Mouse (Mus musculus) adrenal gland (tissue): Measurements from ENCODE around the gene Cdh1.

Source experiments
- intact Hi-C: fragments of 180-260 bp; cut with DNase I; formaldehyde crosslinking; loops from one replicate; pipeline ENCODE4 v1.15.1; 2025

The Cdh1 gene

DNA sequence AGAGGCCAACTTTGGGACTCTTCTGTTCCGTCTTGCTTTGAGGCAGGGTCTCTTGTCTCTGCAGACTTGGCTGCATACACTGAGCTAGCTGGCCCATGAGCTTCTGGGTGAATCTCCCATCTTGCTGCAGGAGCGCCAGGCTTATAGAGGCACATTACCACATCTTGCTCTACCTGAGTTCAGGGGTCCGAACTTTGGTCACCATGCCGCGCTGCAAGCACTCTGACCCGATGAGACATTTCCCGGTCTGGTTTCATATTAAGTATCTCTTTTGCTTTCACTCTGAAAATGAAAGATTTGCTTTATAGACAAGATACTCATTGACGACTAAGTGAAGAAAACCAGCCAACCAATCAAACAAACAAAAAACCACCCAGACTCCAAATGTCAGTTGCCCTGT lies 45.3 kb downstream of the Cdh1 start:
- intact Hi-C loops: loop anchor here (5.0 to 10.0 kb wide), 2 partner anchors 216 to 234 kb away; partner anchors contain the start of gene Zfp90

DNA sequence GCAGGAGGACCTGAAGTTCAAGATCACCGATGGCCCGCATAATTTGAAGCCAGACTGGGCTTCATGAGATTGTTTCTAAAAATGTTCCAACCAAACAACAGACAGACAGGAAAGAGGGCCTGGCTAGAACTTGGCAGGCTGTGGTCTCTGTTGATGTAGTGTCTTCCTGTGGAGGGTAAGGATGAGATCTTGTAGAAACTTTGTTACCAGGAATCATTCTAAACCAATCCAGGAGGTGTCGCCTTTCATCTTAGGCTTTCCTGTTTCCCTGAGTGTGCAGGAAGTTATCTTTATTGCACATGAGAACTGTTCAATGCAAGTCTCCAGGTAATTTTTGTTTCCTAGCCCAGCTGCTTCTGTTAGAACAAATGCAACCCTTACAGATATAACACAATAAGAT lies 48.8 kb downstream of the Cdh1 start:
- intact Hi-C loops: no loop called here

DNA sequence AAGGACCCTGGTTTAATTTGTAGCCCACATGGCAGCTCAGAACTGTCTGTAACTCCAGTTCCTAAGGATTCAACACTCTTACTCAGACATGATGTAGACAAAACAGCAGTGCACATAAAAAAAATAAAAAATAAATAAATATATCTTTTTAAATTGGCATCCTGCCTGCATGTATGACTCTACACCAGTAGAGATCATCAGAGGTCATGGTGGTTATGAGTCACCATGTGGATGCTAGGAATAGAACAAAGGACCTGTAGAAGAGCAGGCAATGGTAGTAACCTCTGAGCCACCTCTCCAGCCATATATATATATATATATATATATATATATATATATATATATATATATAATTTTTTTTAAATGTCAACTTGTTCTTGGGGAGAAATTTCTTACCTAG lies 52.9 kb downstream of the Cdh1 start:
- intact Hi-C loops: no loop called here

DNA sequence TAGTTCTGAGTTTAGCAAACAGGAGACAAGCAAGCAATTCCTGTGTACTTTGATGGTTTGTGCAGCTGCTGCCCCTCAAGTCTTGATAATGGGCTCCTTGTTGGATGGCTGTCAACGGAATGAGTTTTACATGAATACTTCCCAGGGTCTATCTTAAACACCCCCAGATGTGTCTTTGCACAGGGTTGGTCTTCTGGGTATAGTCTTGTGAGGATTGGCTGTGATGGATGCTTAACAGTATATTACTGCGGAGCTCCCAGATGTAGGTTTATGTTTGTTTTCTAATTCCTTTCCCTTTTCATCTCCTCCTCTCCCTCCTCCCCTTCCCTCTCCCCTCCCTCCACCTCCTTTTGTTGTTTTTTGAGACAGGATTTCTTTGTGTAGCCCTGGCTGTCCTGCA lies 69.6 kb downstream of the Cdh1 start:
- intact Hi-C loops: no loop called here

- intact Hi-C loops: no loop called here
Observed at GRCm38 (mm10) chr8:106674318-106674717, 71.2 kb downstream of the Cdh1 start.

DNA sequence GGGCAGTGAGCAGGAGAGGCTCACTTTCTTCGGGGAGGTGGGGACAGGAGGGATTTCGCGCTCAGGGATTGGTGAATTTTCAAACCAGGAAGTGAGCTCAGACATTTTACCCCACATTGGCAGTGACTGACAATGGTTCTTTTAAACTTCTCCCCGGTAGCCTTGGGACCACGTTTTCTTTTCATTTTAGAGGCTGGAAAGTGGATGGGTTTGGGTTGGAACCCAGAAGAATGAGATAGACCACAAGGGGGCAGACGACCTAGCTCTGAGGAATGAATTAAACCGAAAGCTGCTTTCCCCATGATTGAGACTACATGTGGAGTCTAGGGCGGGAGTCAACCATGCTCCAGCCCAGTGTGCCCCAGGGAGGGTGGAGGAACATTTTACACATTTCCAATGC lies 71.7 kb downstream of the Cdh1 start:
- intact Hi-C loops: no loop called here

DNA sequence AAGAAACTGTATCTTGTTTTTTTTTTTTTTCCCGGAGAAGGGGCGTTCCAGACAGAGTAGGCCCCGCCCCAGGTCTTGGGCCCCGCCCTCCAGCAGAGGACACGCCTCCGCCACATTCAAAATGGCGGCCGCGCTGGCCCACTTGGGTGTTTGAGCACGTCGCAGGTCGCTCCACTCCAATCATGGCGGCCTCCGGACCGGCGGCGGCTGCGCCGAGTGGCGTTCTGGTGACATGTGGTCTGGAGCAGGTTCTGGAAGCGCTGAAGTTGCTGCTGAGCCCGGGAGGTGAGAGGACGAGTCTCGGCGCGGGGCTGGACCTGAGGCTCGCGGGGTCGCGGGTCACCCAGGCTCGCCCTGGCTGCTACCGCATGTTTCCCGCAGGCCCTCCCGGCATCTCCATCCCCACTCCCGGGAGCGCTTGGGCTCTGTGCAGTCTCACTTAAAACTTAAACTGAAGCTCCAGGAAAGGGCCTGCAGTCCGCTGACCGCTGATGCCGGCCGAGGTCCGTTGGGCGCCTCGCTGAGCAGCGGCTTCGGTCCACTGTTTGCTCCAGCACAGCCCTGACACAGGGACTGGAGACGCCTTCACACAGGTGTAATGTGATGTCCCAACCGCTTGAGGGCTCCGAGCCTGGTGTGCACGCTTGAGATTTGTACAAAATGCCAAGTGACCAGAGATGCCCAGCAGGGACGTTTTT lies 80.0 kb downstream of the Cdh1 start, which contains the start of gene Tango6:
TSS of gene Tango6 (plus strand) at position 98 of the 698 bp plus-strand sequence.
- intact Hi-C loops: no loop called here

GRCm38 (mm10) chr8:106684387-106684786 lies 81.2 kb downstream of the Cdh1 start:
- intact Hi-C loops: no loop called here

DNA sequence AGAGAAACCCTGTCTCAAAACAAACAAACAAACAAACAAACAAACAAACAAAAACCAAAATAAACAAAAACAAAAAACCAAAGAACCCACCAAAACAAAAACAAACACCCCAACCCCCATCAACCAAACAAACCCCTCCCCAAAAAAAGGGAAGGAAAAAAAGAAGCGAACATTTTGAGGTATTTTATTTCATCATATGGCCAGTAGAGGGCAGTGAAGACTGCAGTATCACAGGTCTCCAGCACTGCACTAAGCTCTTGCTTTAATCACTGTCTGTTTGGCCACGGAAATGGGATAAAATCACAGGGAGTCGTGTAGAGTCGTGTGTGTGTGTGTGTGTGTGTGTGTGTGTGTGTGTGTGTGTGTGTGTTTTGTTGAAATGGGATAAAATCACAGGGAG lies 84.3 kb downstream of the Cdh1 start:
- intact Hi-C loops: no loop called here

DNA sequence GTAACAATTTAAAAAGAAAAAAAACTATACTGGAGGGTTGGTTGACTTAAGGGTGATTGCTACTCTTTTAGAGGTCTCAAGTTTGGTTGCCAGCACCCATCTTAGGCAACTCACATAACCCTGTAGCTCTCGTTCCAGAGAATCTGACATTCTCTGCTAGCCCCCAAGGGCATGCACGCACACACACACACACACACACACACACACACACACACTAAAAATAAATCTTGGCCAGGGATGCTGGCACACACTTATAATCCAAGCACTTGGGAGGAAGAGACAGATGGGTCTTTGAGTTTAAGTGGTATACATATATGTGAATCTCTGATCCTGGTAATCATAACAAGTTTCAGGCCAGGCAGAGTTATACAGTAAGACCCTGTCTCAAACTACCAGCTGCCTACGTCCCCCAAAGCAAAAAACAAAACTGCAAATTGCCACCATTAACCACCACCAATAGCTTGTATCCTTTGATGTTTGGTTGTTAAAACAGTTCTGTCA lies 94.6 kb downstream of the Cdh1 start:
- intact Hi-C loops: loop anchor here (5.0 kb wide), 1 partner anchor 305 kb away; no protein-coding TSS in a partner anchor

- intact Hi-C loops: loop anchor here (5.0 kb wide), 1 partner anchor 303 kb away; no protein-coding TSS in a partner anchor
Observed at GRCm38 (mm10) chr8:106699588-106699987, 96.4 kb downstream of the Cdh1 start.

DNA sequence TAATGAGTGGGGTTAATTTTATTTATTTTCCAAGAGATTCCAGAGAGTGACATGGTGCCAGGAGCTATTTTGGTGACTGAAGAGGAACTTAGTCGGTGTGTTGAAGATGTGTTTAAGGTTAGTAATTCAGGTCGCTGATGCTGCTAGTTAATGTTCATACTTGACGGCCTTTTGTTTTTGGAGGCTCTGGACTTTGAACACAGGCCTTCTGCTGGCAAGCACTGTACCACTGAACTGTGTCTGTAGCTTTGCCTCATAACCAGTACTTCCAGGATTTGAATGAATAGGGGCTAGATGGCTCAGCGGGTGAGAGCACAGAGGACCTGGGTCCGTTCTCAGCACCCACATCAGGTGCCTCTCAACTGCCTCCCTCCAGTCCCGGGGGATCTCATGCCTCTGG lies 97.0 kb downstream of the Cdh1 start:
- intact Hi-C loops: no loop called here

DNA sequence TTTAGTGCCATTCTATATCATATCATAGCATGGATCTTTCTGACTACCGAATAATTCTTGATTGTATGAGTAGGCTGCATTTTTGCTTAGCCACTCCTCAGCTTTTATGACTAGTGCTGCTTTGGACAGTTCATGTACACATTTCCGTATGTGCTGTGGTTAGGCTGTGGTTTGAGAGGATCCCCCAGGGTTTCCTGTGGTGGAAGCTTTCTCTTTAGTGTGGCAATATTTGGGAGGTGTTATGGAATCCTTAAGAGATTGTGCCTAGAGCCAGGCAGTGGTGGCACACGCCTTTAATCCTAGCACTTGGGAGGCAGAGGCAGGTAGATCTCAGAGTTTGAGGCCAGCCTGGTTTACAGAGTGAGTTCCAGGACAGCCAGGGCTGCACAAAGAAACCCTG lies 98.2 kb downstream of the Cdh1 start:
- intact Hi-C loops: no loop called here

DNA sequence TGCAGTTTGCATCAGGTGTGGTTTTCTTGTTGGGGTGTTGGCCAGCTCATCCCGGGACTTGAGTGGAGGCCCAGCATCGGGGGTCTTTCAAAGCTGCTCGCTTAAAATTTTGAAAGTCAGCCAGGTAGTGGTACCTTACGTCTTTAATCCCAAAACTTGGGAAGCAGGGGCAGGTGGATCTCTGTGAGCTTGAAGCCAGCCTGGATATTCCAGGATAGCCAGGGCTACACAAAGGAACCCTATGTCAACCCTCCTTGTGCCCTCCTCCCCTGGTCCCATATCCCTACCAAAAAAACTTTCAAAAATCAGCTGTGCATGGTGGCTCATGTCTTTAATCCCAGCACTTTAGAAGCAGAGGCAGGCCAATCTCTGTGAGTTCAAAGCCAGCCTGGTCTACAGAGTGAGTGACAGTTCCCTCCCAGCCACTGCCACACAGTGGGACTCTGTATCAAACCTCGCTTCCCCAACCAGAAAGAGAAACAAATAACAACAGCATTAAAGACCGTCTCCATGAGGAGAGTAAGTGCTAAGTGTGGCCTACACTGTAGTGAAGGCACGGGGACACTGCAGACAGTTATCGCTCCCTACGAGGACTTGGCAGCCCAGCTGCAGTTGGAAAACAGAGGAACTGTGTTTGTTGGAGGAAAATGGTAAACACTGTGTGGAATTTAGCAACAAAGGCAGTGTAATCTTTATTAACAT lies 101.2 kb downstream of the Cdh1 start:
- intact Hi-C loops: no loop called here

- intact Hi-C loops: no loop called here
Observed at GRCm38 (mm10) chr8:106704901-106705321, 101.8 kb downstream of the Cdh1 start.

GRCm38 (mm10) chr8:106706194-106706593 lies 103.0 kb downstream of the Cdh1 start:
- intact Hi-C loops: no loop called here

DNA sequence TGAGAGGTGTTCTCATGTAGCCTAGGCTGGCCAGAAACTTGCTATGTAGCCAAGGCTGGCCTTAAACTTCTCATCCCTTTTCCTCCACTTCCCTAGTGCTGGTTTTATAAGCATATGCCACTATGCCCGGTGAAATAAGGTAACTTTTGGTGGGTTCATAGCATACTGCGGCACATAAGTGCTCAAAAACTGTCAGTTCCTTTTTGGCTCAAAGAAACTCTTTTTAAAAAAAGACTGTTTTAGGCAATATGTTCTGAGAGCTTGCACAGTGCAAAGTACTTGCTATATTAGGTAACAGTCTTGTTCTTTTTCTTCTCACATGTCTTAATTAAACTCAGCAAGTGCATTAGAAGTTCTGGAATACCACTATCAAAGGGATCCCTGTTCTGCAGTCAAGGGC lies 106.9 kb downstream of the Cdh1 start:
- intact Hi-C loops: no loop called here

- intact Hi-C loops: no loop called here
Observed at GRCm38 (mm10) chr8:106712487-106712886, 109.3 kb downstream of the Cdh1 start.

GRCm38 (mm10) chr8:106714297-106714696 lies 111.1 kb downstream of the Cdh1 start:
- intact Hi-C loops: no loop called here

DNA sequence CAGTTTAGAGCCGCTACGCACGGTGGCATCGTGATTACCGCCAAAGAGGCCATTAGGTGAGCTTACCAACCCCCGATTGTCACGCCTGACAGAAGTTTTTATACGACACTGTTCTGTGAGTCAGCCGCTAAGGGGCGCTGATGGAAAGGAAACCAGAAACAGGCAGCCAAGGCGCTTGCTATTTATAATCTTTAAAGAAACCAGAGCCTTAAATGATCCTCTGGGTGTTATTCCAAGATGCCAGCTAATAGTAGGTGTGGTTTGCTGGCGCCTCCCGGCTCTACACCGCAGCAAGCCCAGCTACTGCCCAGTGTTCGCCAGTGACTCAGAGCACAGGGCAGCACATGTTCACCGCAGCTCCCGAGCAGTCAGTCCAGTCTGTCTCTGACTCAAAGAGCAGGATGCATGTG lies 114.9 kb downstream of the Cdh1 start:
- intact Hi-C loops: loop anchor here (2.0 kb wide), 1 partner anchor 169 kb away; no protein-coding TSS in a partner anchor
